Mouse (Mus musculus): ENCODE results near the gene Sh3bp5.

Gene Sh3bp5

DNA sequence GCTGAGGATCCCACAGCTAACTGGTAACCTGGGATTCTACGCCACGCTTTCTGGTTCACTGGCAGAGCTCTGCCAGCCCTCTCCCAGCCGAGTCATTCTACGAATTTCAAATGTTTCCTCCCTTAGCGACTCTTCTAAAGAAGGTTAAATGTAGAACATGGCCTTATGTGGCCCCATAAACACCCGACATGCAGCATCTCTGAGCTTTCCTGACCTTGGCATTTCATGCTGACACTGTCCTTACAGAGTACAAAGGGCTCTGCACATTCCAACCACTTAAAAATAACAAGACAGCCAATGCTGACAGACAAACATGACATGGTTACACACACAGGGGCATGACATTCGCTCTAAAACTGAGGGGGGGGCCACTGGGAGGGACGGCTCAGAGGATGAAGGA lies 27.2 kb downstream of the Sh3bp5 start:
- no peak for DNase-seq (ENCODE audit: low spot score)

DNA sequence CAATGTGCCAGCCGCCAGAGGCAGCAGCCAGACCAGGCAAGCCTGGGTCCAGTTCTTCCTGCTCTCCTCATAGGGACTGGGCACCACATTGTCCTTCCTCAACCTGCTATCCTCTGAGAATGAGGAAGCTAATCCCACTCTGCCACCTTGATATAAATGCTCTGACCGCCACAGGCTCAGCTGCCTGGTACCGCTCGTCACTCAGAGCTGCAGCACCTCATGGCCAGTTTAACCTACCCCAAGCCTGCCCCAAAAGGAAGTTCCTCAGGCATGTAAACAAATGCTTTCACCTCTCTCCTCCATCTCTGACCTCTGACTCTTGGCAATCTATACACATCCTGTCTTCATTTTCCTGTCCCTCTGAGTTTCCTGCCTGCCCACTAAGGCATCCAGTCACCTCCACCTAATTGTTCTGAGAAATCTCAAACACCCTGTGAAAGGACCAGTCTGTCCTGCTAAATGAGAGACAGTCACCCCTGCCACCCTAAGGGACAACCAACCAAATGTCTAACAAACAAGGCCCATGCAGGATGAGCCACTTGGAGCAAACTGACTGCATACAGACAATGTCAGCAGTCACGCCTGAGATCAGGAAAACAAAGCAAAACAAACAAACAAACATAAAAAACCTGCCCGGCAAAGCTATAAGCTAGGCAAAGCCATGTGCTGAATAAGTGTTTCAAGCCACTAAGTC lies 27.8 kb downstream of the Sh3bp5 start:
- DNase-seq (ENCODE audit: low spot score), result peak; percentile 51

DNA sequence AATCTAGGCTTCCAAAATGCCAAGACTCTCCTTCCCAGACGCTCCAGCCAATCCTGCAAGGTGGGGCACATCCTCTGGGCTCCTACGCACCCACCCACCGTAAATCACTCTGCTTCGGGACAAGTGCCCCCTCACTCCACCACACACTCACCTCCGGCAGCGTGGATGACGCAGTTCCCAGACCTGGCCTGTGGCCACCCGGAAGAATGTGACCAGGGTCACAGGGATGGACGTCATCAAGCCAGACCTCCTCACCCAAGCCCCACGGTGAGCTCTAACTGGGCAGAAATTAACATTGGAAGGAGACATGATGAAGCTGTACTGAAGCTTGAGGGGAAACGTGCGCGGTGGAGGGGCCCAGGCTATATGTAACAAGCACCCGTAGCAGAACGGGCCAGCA lies 28.7 kb downstream of the Sh3bp5 start:
- no peak for DNase-seq (ENCODE audit: low spot score)

DNA sequence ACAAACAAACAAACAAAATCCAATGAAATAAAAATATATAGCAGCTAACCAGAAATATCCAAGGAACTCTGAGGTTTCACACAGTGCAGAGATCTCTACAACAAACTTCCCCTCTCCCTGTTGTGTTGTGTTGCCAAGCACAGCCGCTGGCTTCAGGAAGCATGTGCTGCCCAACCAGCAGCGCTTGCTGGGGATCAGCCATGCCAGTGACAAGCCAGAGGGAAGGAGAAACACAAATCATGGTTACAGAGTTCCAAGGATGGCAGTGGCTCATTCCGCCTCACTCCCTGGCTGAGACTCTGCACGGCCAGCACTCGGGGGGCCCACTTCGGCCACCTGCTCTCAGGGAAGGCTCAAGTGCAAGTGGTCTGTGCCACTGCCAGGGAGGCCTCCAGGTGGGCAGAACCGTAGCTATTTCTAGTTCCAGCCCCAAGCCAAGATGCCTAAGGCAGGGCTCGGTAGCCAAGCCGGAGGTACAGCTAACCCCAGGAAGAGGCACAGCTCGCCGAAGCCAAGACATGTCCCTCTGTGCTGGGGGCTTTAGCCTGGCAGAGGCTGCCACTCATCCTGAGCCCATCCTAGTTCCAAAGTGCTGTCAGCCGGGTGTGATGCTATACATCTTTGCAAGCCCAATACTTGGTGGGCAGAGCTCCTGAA lies 29.6 kb downstream of the Sh3bp5 start:
- no peak for DNase-seq (ENCODE audit: low spot score)

DNA sequence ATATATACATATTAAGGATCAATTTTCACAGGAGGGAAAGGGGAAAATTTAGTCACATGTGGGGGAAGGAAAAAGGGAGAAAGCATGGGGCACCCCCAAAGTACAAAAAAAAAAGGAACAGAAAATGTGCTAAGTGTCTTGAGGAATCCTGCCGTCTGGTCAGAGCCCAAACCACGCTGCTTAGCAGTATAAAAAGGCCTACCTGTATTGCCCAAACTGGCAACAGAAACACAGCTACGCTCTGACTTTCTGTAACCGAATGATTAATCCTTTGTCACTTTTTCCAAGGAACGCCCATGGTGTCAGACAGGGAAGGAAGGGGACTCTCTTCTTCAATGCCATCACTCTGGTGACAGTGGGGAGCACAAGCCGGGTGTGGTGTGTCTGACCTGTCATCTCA lies 30.2 kb downstream of the Sh3bp5 start:
- no peak for DNase-seq (ENCODE audit: low spot score)

DNA sequence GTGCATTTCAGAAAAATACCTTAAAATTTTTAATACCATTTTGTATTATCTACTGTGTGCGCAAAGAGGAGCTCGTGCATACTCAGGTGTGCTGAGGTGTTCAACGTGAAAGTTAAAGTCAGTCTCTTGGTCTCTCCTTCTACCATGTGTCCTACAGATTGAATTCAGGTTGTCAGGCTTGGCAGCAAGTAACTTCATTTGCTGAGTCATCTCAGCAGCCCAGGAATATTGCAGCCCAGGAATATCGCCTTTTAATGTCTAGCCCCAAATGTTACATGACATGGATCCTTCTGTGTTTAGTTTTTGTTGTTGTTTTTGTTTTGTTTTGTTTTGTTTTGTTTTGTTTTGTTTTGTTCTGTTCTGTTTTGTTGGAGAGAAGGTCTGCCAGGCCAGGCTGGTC lies 31.2 kb downstream of the Sh3bp5 start:
- no peak for DNase-seq (ENCODE audit: low spot score)

DNA sequence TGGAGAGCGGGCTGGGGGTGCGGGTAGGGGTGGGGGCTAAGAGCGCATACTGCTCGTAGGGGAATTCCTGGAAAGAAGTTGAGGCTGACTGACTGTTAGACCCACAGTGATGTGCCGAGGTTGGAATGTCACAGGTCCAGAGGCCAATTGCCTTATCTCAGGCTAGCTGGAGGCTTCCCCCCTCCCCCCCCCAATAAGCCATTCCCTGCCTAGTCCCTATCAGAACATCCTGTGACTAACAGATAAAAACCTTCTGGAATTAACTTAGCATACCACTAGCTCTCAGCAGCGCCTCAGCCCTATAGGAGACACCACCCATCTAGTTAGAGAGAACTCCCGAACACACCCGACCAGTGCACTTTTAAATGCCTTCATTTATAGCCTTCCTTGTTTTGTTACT lies 31.9 kb downstream of the Sh3bp5 start:
- no peak for DNase-seq (ENCODE audit: low spot score)

DNA sequence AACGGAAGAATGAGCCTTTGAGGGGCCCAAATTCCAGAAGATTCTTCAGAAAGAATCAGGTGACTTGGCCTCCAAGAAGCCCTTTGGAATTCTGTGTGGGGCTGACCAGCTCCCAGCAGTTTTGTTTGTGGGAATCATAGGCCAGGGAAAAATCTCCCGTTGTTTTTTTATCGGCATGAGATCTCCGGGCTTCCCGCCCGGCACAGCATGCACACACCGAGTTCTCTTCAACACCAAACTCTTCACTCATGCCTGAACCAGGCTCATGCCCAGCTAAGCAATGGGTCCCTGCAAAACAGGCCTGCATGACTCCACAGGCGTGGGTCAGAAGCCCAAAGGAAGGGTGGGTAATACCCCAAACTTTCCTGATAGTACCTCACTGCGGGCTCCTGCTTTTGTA lies 32.3 kb downstream of the Sh3bp5 start:
- no peak for DNase-seq (ENCODE audit: low spot score)

DNA sequence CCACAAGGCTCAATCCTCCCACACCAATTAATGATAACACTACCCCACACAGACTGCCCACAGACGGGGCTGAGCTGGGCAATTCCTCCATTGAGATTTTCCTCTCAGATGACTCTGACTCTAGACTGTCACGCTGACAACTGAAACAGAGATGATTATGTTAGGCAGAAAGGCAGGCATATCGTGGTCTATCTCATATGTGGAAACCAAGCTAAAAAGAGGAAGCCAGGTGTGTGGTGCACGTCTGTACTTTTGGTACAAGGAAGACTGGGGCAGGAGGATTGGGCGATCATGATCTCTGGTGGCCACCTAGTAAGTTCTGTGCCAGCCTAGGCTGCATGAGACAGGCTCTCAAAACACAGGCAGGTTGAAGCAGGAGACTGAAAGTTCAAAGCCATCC lies 33.2 kb downstream of the Sh3bp5 start:
- no peak for DNase-seq (ENCODE audit: low spot score)

DNA sequence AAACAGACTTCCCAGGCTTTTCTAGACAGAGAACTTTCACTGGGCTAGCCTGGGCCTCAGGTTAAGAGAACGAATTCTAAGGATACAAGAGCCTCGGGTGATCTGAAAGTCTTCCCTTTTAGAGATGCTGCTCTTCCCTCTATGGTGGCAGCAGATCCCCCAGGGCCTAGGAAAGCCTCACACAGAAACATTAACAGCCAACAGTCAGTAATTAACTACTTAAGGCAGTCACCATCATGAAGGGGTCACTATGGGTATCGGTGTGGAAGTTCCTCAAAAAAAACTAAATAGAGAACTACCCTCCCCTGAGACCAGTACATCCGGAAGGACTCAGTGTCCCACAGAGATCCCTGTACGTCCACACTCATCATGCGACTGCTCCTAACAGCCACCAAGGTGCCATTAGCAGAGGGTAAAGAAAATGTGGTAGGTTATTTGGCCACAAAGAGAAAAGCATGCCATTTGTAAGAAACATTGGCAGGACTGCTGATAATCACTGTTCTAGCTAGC lies 33.9 kb downstream of the Sh3bp5 start:
- no peak for DNase-seq (ENCODE audit: low spot score)

DNA sequence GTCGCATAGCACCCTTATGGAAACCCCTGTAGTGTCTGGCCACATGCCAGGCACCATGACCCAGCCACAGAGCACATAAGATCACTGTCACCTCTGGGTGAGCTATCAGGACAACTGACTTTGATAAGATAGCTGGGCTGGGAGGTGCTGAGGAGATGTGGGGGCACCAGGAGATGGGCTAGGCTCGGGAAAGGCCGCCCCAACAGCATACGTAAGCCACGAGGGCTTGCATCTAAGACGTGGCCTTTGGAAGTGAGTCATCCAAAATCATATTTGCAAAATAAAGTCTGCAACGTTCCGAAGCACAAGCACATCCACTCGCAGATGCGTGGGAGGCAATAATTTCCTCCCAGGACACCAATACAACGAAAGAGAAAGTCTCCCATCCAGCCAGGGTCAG lies 35.0 kb downstream of the Sh3bp5 start:
- DNase-seq (ENCODE audit: low spot score), result no peak

DNA sequence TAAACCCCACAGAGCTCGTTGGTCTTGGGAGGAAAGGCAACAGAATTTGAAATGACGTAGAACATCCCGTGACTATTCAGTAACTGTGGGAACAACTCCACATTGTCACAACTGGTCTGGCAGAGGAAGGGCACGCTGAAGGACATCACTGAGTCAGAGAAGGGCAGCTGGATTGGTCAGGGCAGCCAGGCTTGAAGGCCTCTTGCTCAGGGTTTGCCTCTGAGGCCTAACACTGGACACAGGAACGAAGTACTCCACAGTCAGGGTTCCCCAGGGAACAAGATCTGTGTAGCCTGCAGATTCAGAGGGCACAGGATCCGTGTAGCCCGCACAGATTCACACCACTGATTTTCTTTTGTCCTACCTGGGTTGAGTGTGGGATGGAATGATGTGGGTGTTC lies 35.6 kb downstream of the Sh3bp5 start:
- no peak for DNase-seq (ENCODE audit: low spot score)

DNA sequence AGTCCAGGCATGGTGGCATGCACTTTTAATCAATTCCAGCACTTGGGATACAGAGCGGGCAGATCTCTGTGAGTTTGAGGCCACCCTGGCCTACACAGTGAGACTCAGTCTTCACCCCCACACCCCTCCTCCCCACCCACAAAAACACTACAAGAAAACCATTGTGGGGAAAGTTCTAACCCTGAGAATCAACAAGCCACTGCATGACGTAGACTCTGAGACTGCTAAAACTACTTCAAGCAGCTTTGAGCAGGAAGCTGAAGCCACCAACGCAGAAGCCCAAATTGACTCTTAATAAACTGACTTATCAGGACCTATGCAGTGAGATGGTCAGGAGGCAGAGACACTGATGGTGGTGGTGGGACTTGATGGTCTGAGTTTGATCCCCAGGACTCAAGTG lies 36.6 kb downstream of the Sh3bp5 start:
- DNase-seq (ENCODE audit: low spot score), result no peak

DNA sequence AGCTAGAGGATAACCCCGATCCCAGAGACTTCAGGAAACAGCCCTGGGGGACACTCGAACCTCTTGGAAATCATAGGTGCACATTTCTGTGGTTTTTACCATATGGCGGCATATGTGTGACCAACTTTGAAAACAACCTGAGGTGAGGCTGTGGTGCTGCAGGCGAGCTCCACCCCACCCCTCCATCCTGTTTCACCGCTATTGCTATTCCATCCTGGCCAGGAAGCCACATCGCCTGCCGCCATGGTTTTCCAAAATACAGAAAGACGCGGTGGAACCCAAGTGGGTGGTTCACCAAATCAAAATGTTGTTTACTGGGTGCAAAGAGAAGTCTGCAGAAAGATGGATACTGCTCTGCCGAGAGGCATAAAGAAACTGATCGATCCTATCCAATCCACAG lies 37.1 kb downstream of the Sh3bp5 start:
- no peak for DNase-seq (ENCODE audit: low spot score)

DNA sequence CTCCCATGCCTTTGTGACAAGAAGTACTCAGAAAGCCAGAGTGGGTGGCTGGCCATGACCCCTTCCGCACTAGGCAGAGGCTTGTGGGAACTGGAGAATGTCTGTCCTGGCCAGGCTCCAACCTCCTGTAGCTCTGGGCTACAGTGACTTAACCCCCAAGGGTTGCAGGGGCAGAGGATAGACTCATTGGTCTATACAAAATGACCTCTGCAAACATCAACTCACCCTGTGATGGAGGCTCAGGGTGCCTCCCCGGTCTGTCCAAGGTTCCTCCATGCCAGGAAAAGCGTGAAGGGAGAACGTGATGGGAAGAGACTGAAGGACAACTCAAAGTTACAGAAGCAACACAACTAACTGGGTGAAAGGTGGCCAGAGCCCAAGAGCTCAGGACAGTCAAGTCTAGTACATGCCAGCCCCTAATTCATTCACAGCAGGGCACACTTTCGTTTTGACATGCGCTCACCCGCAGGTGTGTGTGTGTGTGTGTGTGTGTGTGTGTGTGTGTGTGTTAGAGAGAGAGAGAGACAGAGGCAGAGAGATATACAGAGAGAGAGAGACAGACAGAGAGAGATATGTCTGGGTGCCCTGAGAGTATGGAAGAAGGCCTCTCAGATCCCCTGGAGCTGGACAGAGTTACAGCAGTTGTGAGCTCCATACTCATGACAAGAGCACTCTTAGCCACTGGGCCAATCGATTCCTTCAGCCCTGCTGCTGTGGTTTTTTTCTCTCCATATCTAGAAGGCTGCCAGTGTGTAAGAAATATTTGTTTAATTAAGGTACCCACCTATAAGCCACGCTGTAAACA lies 37.9 kb downstream of the Sh3bp5 start:
- DNase-seq (ENCODE audit: low spot score), result no peak

DNA sequence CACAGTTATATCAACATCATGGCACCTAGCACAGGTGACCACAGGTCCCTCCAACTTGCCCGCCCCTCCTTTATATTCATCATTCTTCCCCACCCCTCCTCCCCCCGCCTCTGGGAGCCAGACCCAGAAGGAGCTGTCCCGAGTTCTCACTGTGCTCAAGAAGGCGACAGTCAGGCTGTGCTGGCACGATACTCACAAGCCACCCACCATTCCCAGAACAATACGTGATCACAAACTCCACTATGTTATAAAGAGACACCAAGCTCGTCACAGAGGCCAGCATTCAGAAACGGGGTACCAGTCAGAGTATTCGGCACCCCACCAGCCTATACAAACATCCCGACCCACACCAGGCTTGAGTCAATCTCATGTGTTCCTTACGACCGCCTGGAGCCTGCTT lies 38.5 kb downstream of the Sh3bp5 start:
- DNase-seq (ENCODE audit: low spot score), result no peak

DNA sequence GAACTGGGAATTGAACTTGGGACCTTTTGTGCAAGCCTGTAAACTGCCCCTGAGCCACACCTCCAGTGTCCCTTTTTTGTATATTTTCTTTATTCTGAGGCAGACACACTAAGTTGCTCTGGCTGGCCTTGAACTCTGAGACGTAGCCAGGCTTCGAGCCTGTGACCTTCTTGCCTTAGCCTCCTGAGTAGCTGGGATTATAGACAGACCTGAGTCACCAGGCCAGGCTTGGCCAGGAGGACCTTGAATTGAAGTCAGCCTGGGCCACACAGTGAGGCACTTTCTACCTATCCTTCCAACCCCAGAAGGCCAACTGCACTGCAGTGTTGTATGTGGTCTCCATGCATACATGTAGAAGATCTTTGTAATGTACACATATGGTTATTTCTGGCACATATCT lies 39.5 kb downstream of the Sh3bp5 start:
- no peak for DNase-seq (ENCODE audit: low spot score)

DNA sequence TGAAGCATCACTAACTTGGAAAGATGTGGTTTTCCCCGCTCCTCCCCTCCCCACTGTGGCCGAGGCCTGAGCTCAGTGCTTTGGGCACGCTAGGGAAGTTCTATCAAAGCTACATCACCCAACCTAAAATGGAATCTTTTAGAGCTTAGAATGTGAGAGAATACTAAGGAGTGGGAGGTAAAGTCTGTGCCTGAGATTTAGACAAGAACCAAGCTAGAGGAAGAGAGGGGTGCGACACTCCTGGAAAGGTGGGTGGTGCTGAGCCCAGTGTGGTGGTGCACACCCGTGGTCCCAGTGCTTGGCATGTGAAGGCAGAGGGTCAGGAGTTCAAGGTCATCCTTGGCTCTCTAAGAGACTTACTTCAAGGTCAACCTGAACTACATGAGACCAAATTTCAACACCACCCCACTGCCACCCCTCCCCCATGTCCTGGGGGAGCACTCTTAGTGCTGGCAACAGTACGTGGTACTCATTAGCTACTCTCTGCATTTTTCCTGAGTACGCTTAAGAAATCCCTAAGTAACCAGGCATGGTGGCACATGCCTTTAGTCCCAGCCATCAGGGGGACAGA lies 40.2 kb downstream of the Sh3bp5 start:
- no peak for DNase-seq (ENCODE audit: low spot score)

DNA sequence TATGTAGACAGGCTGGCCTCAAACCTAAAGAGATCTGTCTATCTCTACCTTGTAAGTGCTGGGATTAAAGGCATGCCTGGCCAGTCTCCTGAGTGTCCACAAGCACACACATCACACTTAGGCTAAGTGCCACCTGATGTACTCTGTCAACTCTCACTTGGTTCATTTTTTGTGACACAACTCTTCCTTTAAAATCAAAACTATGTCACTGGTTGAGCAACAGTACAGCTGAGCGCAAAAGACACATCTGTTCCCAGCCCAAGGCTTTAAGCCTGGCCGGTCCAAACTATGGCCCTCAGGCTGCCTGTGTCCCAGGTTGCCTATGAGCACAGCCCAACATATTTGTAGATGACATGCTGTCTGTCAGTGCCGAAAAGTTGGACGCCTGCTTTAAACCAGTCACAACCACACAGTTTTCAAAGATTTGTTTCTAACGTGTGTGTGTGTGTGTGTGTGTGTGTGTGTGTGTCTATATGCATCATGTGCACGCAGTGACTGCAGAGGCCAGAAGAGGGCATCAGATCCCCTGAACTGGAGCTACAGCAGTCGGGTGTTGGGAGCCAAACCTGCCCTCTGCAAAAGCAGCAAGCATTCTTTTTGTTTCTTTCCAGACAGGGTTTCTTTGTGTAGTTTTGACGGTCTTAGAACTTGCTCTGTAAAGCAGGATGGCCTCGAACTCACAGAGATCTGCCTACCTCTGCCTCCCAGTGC lies 40.9 kb downstream of the Sh3bp5 start:
- no peak for DNase-seq (ENCODE audit: low spot score)

DNA sequence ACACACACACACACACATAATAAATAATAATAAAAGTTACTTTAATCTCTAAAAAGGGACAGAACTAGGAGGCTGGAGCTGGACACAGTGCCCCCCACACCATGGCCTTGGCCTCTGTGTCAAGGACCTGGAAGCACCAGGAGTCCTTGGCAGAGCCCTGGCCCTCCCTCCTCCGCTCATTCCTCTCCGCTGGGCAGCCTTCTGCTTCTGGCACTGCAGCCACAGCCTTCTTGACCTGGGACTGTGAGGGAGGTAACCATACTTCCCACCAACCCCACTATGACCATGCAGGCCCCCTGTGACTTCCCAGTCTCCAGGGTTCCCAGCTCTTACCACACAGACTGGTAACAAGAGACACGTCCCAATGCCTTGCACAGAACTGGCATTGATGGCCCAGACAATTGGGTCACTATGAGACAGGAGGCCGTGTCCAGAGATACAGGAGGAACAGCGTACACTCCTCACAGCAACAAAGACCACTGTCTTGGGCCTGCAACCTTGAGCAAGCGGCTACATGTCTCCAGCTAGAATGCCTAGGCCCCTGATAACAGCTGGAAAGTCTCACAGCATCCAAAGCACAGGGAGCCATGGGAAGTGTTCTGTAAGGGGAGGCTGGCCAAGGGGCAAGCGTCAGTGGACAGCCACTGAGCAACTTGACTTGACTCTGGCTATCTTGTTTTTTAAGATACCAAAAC lies 41.8 kb downstream of the Sh3bp5 start:
- no peak for DNase-seq (ENCODE audit: low spot score)

DNA sequence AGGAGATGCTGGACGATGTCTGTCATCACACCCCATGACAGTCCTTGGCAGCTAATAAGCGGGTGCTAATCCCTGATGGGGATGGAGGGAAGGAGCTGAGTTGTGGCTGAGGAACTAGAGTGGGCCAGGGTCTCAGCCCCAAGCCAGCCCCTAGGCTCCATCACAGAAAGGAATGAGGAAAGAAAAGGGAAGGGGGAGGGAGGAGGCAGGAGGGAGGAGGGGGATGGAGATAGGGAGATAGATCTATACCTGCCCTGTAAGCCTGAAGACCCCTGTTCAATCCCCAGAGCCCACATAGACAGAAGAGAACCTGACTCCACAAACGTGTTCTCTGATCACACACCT lies 42.4 kb downstream of the Sh3bp5 start:
- no peak for DNase-seq (ENCODE audit: low spot score)

Data from embryo, embryonic 10 days (tissue).